Mouse (Mus musculus): ENCODE measurements at regions not wholly inside any gene's neighbourhood (a gene's known extent, or its start where the extent isn't known, plus 50 kb on each side); places are given as distances from the start of the nearest gene placed in this dataset.

DNA sequence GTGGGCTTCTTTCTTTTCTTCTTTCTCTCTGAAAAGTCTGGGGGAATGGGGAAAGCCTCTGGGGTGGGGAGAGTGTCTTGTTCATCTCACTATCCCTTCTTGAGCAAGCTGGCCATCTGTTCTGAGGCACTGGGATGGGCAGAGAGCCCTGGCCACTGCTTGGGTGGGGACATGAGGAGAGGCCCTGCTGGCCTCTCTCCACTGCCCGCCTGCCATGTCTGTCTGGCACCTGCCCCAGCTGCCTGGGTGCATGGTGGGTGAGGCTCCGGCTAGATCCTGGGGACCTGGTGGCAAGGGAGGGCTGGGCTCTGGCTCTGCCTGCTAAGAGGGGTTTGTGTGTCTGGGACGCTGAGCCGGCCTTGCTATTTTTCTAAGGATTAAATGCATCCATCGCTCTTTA is 70.3 kb downstream of the Uncx start:
- 67% methylated on average over 5 of the region's 5 CpGs for WGBS (ENCODE audit: insufficient replicate concordance)
- ATAC-seq (ENCODE audit: low read depth): no peak
- Histone ChIP-seq H3K4me2 (ENCODE audit: low read depth, low read length) (no peak overlapping the region), H3K9ac (ENCODE audit: low read depth, low read length) (no peak overlapping the region), H3K27ac (ENCODE audit: low read length) (no peak overlapping the region), H3K4me1 (ENCODE audit: control insufficient read depth, low read depth, low read length) (no peaks in the 10 kb centered on the region), H3K36me3 (ENCODE audit: control insufficient read depth, insufficient read depth) (no peaks in the 10 kb centered on the region), H3K4me3 (ENCODE audit: low read depth, low read length) (no peak overlapping the region), H3K9me3 (replicated peaks; ENCODE audit: control insufficient read depth, low read length) (no peaks in the 10 kb centered on the region), H3K27me3 (ENCODE audit: control insufficient read depth, insufficient read depth, low read depth, low read length) (no peaks in the 10 kb centered on the region)

GRCm38 (mm10) chr5:139619301-139620161 is 76.2 kb downstream of the Uncx start:
- Histone ChIP-seq H3K4me1 (ENCODE audit: control insufficient read depth, low read depth, low read length) (no peaks in the 10 kb centered on the region), H3K9ac (ENCODE audit: low read depth, low read length) (no peak overlapping the region), H3K27me3 (ENCODE audit: control insufficient read depth, insufficient read depth, low read depth, low read length) (peaks cover 5% of the 10 kb centered on the region; the same call in 1 of the 2 replicates), H3K4me2 (ENCODE audit: low read depth, low read length) (no peak overlapping the region), H3K9me3 (replicated peaks; ENCODE audit: control insufficient read depth, low read length) (no peaks in the 10 kb centered on the region), H3K27ac (ENCODE audit: low read length) (no peak overlapping the region), H3K36me3 (ENCODE audit: control insufficient read depth, insufficient read depth) (no peaks in the 10 kb centered on the region), H3K4me3 (ENCODE audit: low read depth, low read length) (no peak overlapping the region)
- WGBS (ENCODE audit: insufficient replicate concordance): 33% methylated on average over 36 of the region's 36 CpGs
- no peak for ATAC-seq (ENCODE audit: low read depth)

GRCm38 (mm10) chr5:139625871-139626460 is 82.7 kb downstream of the Uncx start:
- 72% methylated on average over 22 of the region's 22 CpGs for WGBS (ENCODE audit: insufficient replicate concordance)
- H3K4me2 ChIP-seq (ENCODE audit: low read depth, low read length): no peak overlapping the region
- H3K4me1 ChIP-seq (ENCODE audit: control insufficient read depth, low read depth, low read length): no peaks in the 10 kb centered on the region
- no peaks in the 10 kb centered on the region for H3K27me3 ChIP-seq (ENCODE audit: control insufficient read depth, insufficient read depth, low read depth, low read length)
- ATAC-seq (ENCODE audit: low read depth): no peak
- no peak overlapping the region for H3K9ac ChIP-seq (ENCODE audit: low read depth, low read length)
- H3K9me3 ChIP-seq (replicated peaks; ENCODE audit: control insufficient read depth, low read length): no peaks in the 10 kb centered on the region
- no peak overlapping the region for H3K27ac ChIP-seq (ENCODE audit: low read length)
- no peak overlapping the region for H3K4me3 ChIP-seq (ENCODE audit: low read depth, low read length)
- H3K36me3 ChIP-seq (ENCODE audit: control insufficient read depth, insufficient read depth): no peaks in the 10 kb centered on the region

GRCm38 (mm10) chr5:139627552-139627951 is 84.3 kb downstream of the Uncx start:
- Histone ChIP-seq H3K36me3 (ENCODE audit: control insufficient read depth, insufficient read depth) (no peaks in the 10 kb centered on the region), H3K4me2 (ENCODE audit: low read depth, low read length) (no peak overlapping the region), H3K27ac (ENCODE audit: low read length) (no peak overlapping the region), H3K27me3 (ENCODE audit: control insufficient read depth, insufficient read depth, low read depth, low read length) (no peaks in the 10 kb centered on the region), H3K4me3 (ENCODE audit: low read depth, low read length) (no peak overlapping the region), H3K4me1 (ENCODE audit: control insufficient read depth, low read depth, low read length) (no peaks in the 10 kb centered on the region), H3K9me3 (replicated peaks; ENCODE audit: control insufficient read depth, low read length) (no peaks in the 10 kb centered on the region), H3K9ac (ENCODE audit: low read depth, low read length) (no peak overlapping the region)
- no peak for ATAC-seq (ENCODE audit: low read depth)
- WGBS (ENCODE audit: insufficient replicate concordance): 64% methylated on average over 1 of the region's 1 CpGs

- no peak overlapping the region for H3K4me3 ChIP-seq (ENCODE audit: low read depth, low read length)
- no peaks in the 10 kb centered on the region for H3K36me3 ChIP-seq (ENCODE audit: control insufficient read depth, insufficient read depth)
- H3K27me3 ChIP-seq (ENCODE audit: control insufficient read depth, insufficient read depth, low read depth, low read length): no peaks in the 10 kb centered on the region
- no peak overlapping the region for H3K27ac ChIP-seq (ENCODE audit: low read length)
- no peaks in the 10 kb centered on the region for H3K9me3 ChIP-seq (replicated peaks; ENCODE audit: control insufficient read depth, low read length)
- no peak overlapping the region for H3K4me2 ChIP-seq (ENCODE audit: low read depth, low read length)
- H3K9ac ChIP-seq (ENCODE audit: low read depth, low read length): no peak overlapping the region
- H3K4me1 ChIP-seq (ENCODE audit: control insufficient read depth, low read depth, low read length): no peaks in the 10 kb centered on the region
- ATAC-seq (ENCODE audit: low read depth): no peak
- WGBS (ENCODE audit: insufficient replicate concordance): 49% methylated on average over 2 of the region's 2 CpGs
Observed at GRCm38 (mm10) chr5:139637028-139637427, 93.7 kb downstream of the Uncx start.

DNA sequence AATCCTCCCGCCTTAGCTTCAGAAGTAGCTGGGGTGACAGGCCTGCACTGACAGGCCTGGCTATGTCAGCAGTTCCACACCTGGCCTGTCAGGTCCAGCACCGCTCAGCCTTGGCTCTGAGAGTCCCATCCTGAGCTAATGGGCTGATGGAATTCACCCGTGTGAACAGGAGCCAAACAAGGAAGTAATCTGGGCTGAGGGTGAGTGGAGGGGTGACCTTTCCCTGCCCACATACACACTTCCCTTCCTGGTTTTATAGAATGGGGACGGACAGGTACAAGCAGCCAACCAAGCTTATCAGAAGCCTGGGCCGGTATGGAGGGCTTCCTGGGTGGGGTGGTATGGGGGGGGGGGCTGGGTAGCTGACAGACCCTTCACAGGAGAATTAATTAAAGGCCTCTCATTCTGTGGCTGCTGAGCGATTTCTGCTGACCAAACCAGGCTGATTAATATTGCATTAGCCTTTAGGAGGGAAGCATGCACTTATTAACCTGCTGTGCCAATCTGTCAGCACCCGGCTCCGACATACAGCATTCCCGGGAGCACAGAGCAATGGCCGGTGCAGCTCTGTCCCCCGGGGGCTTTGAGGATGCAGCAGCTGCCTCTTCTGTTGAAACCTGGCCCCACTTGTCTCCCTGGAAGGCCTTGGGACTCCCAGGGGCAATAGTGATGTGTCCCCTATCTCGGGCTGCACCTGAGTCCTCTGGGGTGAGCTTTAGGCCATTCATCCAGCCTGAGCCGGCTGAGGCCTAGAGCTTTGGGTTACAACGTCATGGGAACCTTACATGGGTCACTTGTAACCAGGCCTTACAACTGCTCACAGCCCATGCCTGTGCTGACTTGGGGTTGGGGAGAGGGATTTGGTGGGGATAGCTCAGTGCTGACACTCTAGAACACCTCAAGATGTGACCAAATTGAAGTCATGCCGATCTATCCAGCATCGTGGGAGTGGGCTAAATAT is 95.2 kb downstream of the Micall2 start:
- no peak for ATAC-seq (ENCODE audit: low read depth)
- Histone ChIP-seq H3K27ac (ENCODE audit: low read length) (no peak overlapping the region), H3K9ac (ENCODE audit: low read depth, low read length) (no peak overlapping the region), H3K27me3 (ENCODE audit: control insufficient read depth, insufficient read depth, low read depth, low read length) (no peaks in the 10 kb centered on the region), H3K4me2 (ENCODE audit: low read depth, low read length) (no peak overlapping the region), H3K9me3 (replicated peaks; ENCODE audit: control insufficient read depth, low read length) (no peaks in the 10 kb centered on the region), H3K36me3 (ENCODE audit: control insufficient read depth, insufficient read depth) (no peaks in the 10 kb centered on the region), H3K4me3 (ENCODE audit: low read depth, low read length) (no peak overlapping the region), H3K4me1 (ENCODE audit: control insufficient read depth, low read depth, low read length) (no peaks in the 10 kb centered on the region)
- WGBS (ENCODE audit: insufficient replicate concordance): 56% methylated on average over 16 of the region's 16 CpGs

DNA sequence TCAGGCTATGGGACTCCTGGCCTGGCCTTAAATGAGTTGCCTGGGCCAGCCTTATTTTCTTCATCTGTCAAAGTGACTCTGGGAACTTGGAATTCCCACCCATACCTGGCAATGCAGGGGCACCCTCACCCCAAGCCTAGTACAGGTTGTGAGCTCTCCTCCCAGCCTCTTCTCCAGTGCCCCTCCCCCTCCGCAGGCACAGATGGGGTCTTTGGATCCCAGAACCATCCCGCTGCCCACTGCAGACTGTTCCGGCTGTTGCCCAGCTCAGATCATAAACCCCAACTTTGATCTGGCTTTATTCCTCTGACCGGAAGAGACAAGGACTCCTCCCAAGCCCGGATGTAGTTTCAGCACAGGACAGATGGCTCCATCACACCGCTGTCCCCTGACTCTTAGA is 91.3 kb downstream of the Micall2 start:
- H3K9me3 ChIP-seq (replicated peaks; ENCODE audit: control insufficient read depth, low read length): no peaks in the 10 kb centered on the region
- no peaks in the 10 kb centered on the region for H3K36me3 ChIP-seq (ENCODE audit: control insufficient read depth, insufficient read depth)
- no peak overlapping the region for H3K4me2 ChIP-seq (ENCODE audit: low read depth, low read length)
- no peak overlapping the region for H3K4me3 ChIP-seq (ENCODE audit: low read depth, low read length)
- WGBS (ENCODE audit: insufficient replicate concordance): 67% methylated on average over 6 of the region's 6 CpGs
- H3K9ac ChIP-seq (ENCODE audit: low read depth, low read length): no peak overlapping the region
- no peaks in the 10 kb centered on the region for H3K27me3 ChIP-seq (ENCODE audit: control insufficient read depth, insufficient read depth, low read depth, low read length)
- H3K27ac ChIP-seq (ENCODE audit: low read length): no peak overlapping the region
- no peaks in the 10 kb centered on the region for H3K4me1 ChIP-seq (ENCODE audit: control insufficient read depth, low read depth, low read length)
- ATAC-seq (ENCODE audit: low read depth): no peak

DNA sequence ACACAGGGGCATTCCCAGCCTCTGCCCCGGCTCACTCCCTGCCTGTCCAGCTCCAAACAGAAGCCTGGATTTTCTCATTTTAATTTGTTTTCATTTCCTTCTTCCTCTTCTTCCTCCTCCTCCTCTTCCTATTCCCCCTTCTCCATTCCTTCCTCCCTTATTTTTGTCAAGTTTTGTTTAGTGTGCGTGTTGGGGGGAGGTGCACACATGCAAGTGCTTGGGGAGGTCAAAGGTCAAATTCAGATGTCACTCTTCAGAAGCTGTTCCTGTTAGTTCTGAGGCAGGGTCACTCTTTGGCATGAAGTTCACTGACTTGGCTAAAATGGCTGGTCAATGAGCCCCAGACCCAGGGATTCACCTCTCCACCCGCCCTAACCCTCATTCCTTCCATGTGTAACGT is 85.1 kb downstream of the Micall2 start:
- Histone ChIP-seq H3K9me3 (replicated peaks; ENCODE audit: control insufficient read depth, low read length) (no peaks in the 10 kb centered on the region), H3K27me3 (ENCODE audit: control insufficient read depth, insufficient read depth, low read depth, low read length) (no peaks in the 10 kb centered on the region), H3K4me3 (ENCODE audit: low read depth, low read length) (no peak overlapping the region), H3K27ac (ENCODE audit: low read length) (no peak overlapping the region), H3K9ac (ENCODE audit: low read depth, low read length) (no peak overlapping the region), H3K4me2 (ENCODE audit: low read depth, low read length) (no peak overlapping the region), H3K36me3 (ENCODE audit: control insufficient read depth, insufficient read depth) (no peaks in the 10 kb centered on the region), H3K4me1 (ENCODE audit: control insufficient read depth, low read depth, low read length) (no peaks in the 10 kb centered on the region)
- WGBS (ENCODE audit: insufficient replicate concordance): 31% methylated on average over 4 of the region's 4 CpGs
- ATAC-seq (ENCODE audit: low read depth): no peak
